In the genomic region with DNA sequence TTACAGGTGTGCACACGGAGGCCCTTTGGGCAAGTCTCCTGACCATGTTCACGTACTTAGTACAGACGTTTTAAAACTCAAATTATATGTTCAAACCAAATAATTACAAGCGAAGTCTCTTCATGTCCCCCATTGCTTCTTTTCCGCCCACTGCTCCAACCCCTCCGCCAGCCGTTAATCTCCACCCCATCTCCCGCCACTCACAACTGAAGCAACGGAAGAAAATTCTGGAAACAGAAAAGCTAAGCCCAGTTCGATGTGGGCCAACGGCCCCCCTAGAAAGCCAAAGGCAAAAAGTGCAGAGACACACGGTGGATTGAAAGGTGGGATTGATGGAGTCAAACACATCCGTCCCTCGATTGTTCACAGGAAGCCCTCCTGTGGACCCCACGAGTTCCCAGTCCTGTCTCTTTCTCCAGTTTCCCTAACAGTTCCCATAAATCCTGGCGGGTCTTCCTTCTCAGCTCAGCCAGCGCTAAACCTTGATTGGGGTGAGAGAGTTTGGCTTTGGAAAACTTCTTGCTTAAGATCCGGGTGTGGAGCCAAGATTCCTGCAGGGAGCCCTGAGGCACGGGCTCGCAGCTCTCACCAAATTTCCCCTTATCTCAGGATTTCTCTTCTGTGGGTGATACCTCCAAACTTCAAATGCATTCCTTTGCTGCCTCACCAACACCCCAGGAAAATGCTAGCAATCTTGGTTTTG, we compare ENCODE assay signal across 19 mouse cellular contexts. TPM values are rescaled to one million over a fixed set of nuclear protein-coding genes. Genes with fewer than 3 reads are reported as not detected.
DNase-seq lines count a peak whose midpoint lies in the region; ATAC-seq lines count a peak whose summit lies in the region.
"Had no signal": no experiment of that assay in that cellular context is flagged by ENCODE, and none has a peak within 500 bp of the region (broad histone marks: within the 10 kb centered on the region; RNA-seq: fewer than 3 reads in every experiment).

No protein-coding gene starts in this region.

- H3K4me3 ChIP-seq in midbrain, embryonic 10.5 days: no peak overlapping the region
- no peak overlapping the region for H3K4me3 ChIP-seq in midbrain, embryonic 16.5 days (ENCODE audit: low read depth, low read length)
- H3K4me3 ChIP-seq in limb, embryonic 13.5 days: peak overlapping the region; percentile 11
- H3K4me3 ChIP-seq in hindbrain, embryonic 14.5 days (replicated peaks; ENCODE audit: low read length): no peak overlapping the region
- H3K4me3 ChIP-seq: forebrain, embryonic 13.5 days had no signal

- peaks cover 9% of the 10 kb centered on the region for H3K4me1 ChIP-seq in midbrain, embryonic 10.5 days
- no peaks in the 10 kb centered on the region for H3K4me1 ChIP-seq in midbrain, embryonic 16.5 days (ENCODE audit: control insufficient read depth, insufficient read depth, low read length)
- peaks cover 18% of the 10 kb centered on the region for H3K4me1 ChIP-seq in limb, embryonic 13.5 days
- H3K4me1 ChIP-seq in hindbrain, embryonic 14.5 days (replicated peaks; ENCODE audit: control insufficient read depth, insufficient read depth, low read length): no peaks in the 10 kb centered on the region
- H3K4me1 ChIP-seq: forebrain, embryonic 13.5 days had no signal

- 2% methylated on average over 20 of the region's 20 CpGs for WGBS in midbrain, embryonic 10.5 days
- 1% methylated on average over 20 of the region's 20 CpGs for WGBS in midbrain, embryonic 16.5 days
- WGBS in limb, embryonic 13.5 days: 5% methylated on average over 20 of the region's 20 CpGs
- WGBS in hindbrain, embryonic 14.5 days: 2% methylated on average over 20 of the region's 20 CpGs

- DNase-seq in heart, adult 11 months: peak; percentile 80
- DNase-seq in heart, postnatal 36 days: no peak
- peak; percentile 20 for DNase-seq in midbrain, embryonic 10.5 days (ENCODE audit: low spot score)
- peak; percentile 38 for DNase-seq in lung, postnatal 25 days (ENCODE audit: low spot score)
- DNase-seq in hindbrain, embryonic 14.5 days (ENCODE audit: low spot score): no peak
- DNase-seq: cerebellum, adult 11 months; kidney, adult 18-20 months; kidney, postnatal 25 days; liver, postnatal 0 days; midbrain, embryonic 14.5 days; right cerebral cortex, postnatal 14 days had no signal

- peaks cover 6% of the 10 kb centered on the region; the same call in 1 of the 2 replicates for H3K9me3 ChIP-seq in midbrain, embryonic 10.5 days (replicated peaks)
- H3K9me3 ChIP-seq in midbrain, embryonic 16.5 days (replicated peaks; ENCODE audit: control insufficient read depth, low read length, poor library complexity, severe bottlenecking): no peaks in the 10 kb centered on the region; the same call in 1 of the 2 replicates
- peaks cover 6% of the 10 kb centered on the region; the same call in 1 of the 2 replicates for H3K9me3 ChIP-seq in limb, embryonic 13.5 days
- H3K9me3 ChIP-seq in hindbrain, embryonic 14.5 days (ENCODE audit: control insufficient read depth, low read length): peaks cover 11% of the 10 kb centered on the region; the same call in 1 of the 2 replicates

- no peak overlapping the region for H3K4me2 ChIP-seq in midbrain, embryonic 16.5 days (ENCODE audit: low read length)
- peak overlapping the region; percentile 66 for H3K4me2 ChIP-seq in limb, embryonic 13.5 days (replicated peaks)
- no peak overlapping the region for H3K4me2 ChIP-seq in hindbrain, embryonic 14.5 days (replicated peaks)
- H3K4me2 ChIP-seq: forebrain, embryonic 13.5 days had no signal

- H3K27ac ChIP-seq in midbrain, embryonic 10.5 days (replicated peaks): no peak overlapping the region
- H3K27ac ChIP-seq in midbrain, embryonic 16.5 days (ENCODE audit: low read length): no peak overlapping the region
- H3K27ac ChIP-seq in limb, embryonic 13.5 days: peak overlapping the region; percentile 56
- H3K27ac ChIP-seq in hindbrain, embryonic 14.5 days: no peak overlapping the region
- H3K27ac ChIP-seq: forebrain, embryonic 13.5 days had no signal

- H3K36me3 ChIP-seq in midbrain, embryonic 10.5 days: no peaks in the 10 kb centered on the region
- H3K36me3 ChIP-seq in midbrain, embryonic 16.5 days (ENCODE audit: control insufficient read depth, insufficient read depth, low read length): no peaks in the 10 kb centered on the region
- no peaks in the 10 kb centered on the region for H3K36me3 ChIP-seq in limb, embryonic 13.5 days
- no peaks in the 10 kb centered on the region for H3K36me3 ChIP-seq in hindbrain, embryonic 14.5 days (replicated peaks; ENCODE audit: control insufficient read depth, insufficient read depth)

- H3K9ac ChIP-seq in midbrain, embryonic 16.5 days (ENCODE audit: low read depth, low read length): no peak overlapping the region
- peak overlapping the region; percentile 45; the same call in 1 of the 2 replicates for H3K9ac ChIP-seq in limb, embryonic 13.5 days
- no peak overlapping the region for H3K9ac ChIP-seq in hindbrain, embryonic 14.5 days
- H3K9ac ChIP-seq: forebrain, embryonic 13.5 days; liver, postnatal 0 days had no signal

- intact Hi-C loops in heart, postnatal 36 days (cut with DNase I): no loop called here

- peaks cover 97% of the 10 kb centered on the region for H3K27me3 ChIP-seq in midbrain, embryonic 10.5 days (ENCODE audit: low read depth, poor library complexity, severe bottlenecking)
- H3K27me3 ChIP-seq in midbrain, embryonic 16.5 days (ENCODE audit: control insufficient read depth, insufficient read depth, low read depth, low read length): peaks cover 85% of the 10 kb centered on the region
- H3K27me3 ChIP-seq in limb, embryonic 13.5 days: peaks cover 93% of the 10 kb centered on the region
- H3K27me3 ChIP-seq in hindbrain, embryonic 14.5 days (ENCODE audit: control insufficient read depth, insufficient read depth, low read length): peaks cover 97% of the 10 kb centered on the region

- no peak for ATAC-seq in midbrain, embryonic 16.5 days
- peak; percentile 41; the same call in 1 of the 2 replicates for ATAC-seq in limb, embryonic 13.5 days (ENCODE audit: low FRiP score, low read depth)
- no peak for ATAC-seq in megakaryocyte-erythroid progenitor cell, adult 5-6 weeks (replicated peaks; ENCODE audit: low FRiP score, low TSS enrichment, poor library complexity, severe bottlenecking)
- ATAC-seq in hindbrain, embryonic 14.5 days (ENCODE audit: low FRiP score): no peak
- ATAC-seq: forebrain, embryonic 13.5 days; hindbrain, embryonic 16.5 days; liver, postnatal 0 days had no signal

RNA-seq across cellular contexts. Expression of gene Tbx5, which starts 24.8 kb away (rescaled TPM):
- 10 to 100 TPM; 26.5 to 40.1 TPM for total RNA-seq in heart, postnatal 36 days (2021)
- polyA plus RNA-seq in midbrain, embryonic 10.5 days (2016; fragmentation: Nextera tagmentation; extraction: Ambion mirVana): 0.10 and 0.20 TPM in 2 replicates
- polyA plus RNA-seq in midbrain, embryonic 16.5 days (2015; fragmentation: Nextera tagmentation; extraction: Ambion mirVana): 0.05 TPM in 1 of 2 replicates, not detected in the other
- 34.8 and 51.5 TPM in 2 replicates for polyA plus RNA-seq in limb, embryonic 13.5 days (2015; fragmentation: Nextera tagmentation; extraction: Ambion mirVana)
- total RNA-seq in megakaryocyte-erythroid progenitor cell, adult 5-6 weeks (2014; fragmentation: Nextera tagmentation): not detected in 2 replicates
- not detected in 2 replicates for total RNA-seq in megakaryocyte-erythroid progenitor cell, adult 5-6 weeks (2017)
- polyA plus RNA-seq in hindbrain, embryonic 14.5 days (2014; fragmentation: Nextera tagmentation; extraction: Ambion mirVana): 0.04 and 0.22 TPM in 2 replicates
- total RNA-seq: granulocyte monocyte progenitor cell, adult 5-6 weeks; layer of hippocampus, postnatal 25 days; left cerebral cortex, postnatal 36 days had no signal
- polyA plus RNA-seq: liver, postnatal 0 days had no signal

Comparison
In these comparisons a context has a peak if more than half of its experiments do, and no peak if none do; other contexts are left out.
1. DNase-seq: peak in heart, adult 11 months (single experiment), midbrain, embryonic 10.5 days (single experiment) and lung, postnatal 25 days (single experiment); none in heart, postnatal 36 days (0 of 2) and hindbrain, embryonic 14.5 days (single experiment).
2. RNA of gene Tbx5, which starts 24.8 kb away (polyA plus RNA-seq): 34.8 to 51.5 TPM in limb, embryonic 13.5 days; 0.10 to 0.20 TPM in midbrain, embryonic 10.5 days, 0.04 to 0.22 TPM in hindbrain, embryonic 14.5 days and 0.05 TPM in midbrain, embryonic 16.5 days; every median in the first group is over 10 times any median in the second.